10 mouse cellular contexts compared by ENCODE assay signal in the genomic region with DNA sequence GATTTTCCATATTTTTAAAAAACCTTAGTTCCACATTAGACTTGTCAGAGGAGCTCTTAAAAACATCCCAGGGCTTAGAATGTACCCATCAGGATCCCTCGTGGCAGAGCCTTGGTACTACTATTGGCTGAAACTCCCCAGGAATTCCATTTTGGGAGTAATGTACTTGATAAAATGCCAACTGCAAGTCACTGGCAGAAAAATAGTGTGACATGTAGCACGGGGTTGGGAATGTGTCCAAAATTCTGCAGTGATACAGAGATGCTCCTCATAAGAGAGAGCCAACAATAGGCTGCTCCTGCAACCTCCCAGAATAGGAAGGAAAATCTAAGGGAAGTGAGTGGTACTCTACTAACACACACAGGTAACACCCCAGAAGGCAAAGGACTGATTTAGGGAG.
DNase-seq lines count a peak whose midpoint lies in the region; ATAC-seq lines count a peak whose summit lies in the region.
"Had no signal": no experiment of that assay in that cellular context is flagged by ENCODE, and none has a peak within 500 bp of the region (broad histone marks: within the 10 kb centered on the region; RNA-seq: fewer than 3 reads in every experiment).

No protein-coding gene starts in this region.

- peak; percentile 19 for DNase-seq in kidney, adult 9 months
- DNase-seq in cerebellum, adult 11-12 months = peak; percentile 13
- DNase-seq in cerebellum, postnatal 25 days = peak; percentile 49 to 67
- peak; percentile 10 to 21 for DNase-seq in layer of hippocampus, postnatal 10 days (ENCODE audit: low spot score in 2 of 2)
- no peak for DNase-seq in spleen, adult 18-20 months
- DNase-seq: liver, embryonic 13.5 days; thymus, postnatal 25 days had no signal

- no peaks in the 10 kb centered on the region for H3K36me3 ChIP-seq in kidney, embryonic 14.5 days (ENCODE audit: control insufficient read depth, insufficient read depth, low read length)
- no peaks in the 10 kb centered on the region for H3K36me3 ChIP-seq in hindbrain, embryonic 16.5 days (ENCODE audit: control insufficient read depth, insufficient read depth, low read length)
- H3K36me3 ChIP-seq: intestine, embryonic 15.5 days; liver, embryonic 13.5 days had no signal

- H3K27me3 ChIP-seq in kidney, embryonic 14.5 days (ENCODE audit: control insufficient read depth, insufficient read depth, low read length) = no peaks in the 10 kb centered on the region
- no peaks in the 10 kb centered on the region for H3K27me3 ChIP-seq in hindbrain, embryonic 16.5 days (replicated peaks; ENCODE audit: control insufficient read depth, insufficient read depth, low read length)
- H3K27me3 ChIP-seq: intestine, embryonic 15.5 days; liver, embryonic 13.5 days had no signal

- ATAC-seq in kidney, embryonic 14.5 days (ENCODE audit: low FRiP score, low TSS enrichment) = no peak
- ATAC-seq in hindbrain, embryonic 16.5 days = no peak
- ATAC-seq: intestine, embryonic 15.5 days had no signal

- no peak overlapping the region for H3K9ac ChIP-seq in kidney, embryonic 14.5 days (ENCODE audit: low read depth, low read length)
- no peak overlapping the region for H3K9ac ChIP-seq in hindbrain, embryonic 16.5 days (ENCODE audit: low read depth, low read length)
- H3K9ac ChIP-seq: intestine, embryonic 15.5 days; liver, embryonic 13.5 days had no signal

- 75% methylated on average over 2 of the region's 2 CpGs for WGBS in kidney, embryonic 14.5 days
- 50% methylated on average over 2 of the region's 2 CpGs for WGBS in hindbrain, embryonic 16.5 days

- no peak overlapping the region for H3K27ac ChIP-seq in kidney, embryonic 14.5 days (ENCODE audit: low read depth, low read length)
- H3K27ac ChIP-seq in hindbrain, embryonic 16.5 days (ENCODE audit: low read depth, low read length) = no peak overlapping the region
- H3K27ac ChIP-seq: intestine, embryonic 15.5 days; liver, embryonic 13.5 days had no signal

- no peaks in the 10 kb centered on the region for H3K9me3 ChIP-seq in kidney, embryonic 14.5 days (ENCODE audit: control insufficient read depth, low read length)
- H3K9me3 ChIP-seq in hindbrain, embryonic 16.5 days (ENCODE audit: control insufficient read depth, low read length) = no peaks in the 10 kb centered on the region
- H3K9me3 ChIP-seq: intestine, embryonic 15.5 days; liver, embryonic 13.5 days had no signal

- no peaks in the 10 kb centered on the region for H3K4me1 ChIP-seq in kidney, embryonic 14.5 days (ENCODE audit: control insufficient read depth, insufficient read depth, low read length)
- H3K4me1 ChIP-seq in hindbrain, embryonic 16.5 days (ENCODE audit: control insufficient read depth, insufficient read depth, low read depth, low read length) = no peaks in the 10 kb centered on the region
- H3K4me1 ChIP-seq: intestine, embryonic 15.5 days; liver, embryonic 13.5 days had no signal

- no peak overlapping the region for H3K4me2 ChIP-seq in kidney, embryonic 14.5 days (replicated peaks; ENCODE audit: low read depth, low read length)
- no peak overlapping the region for H3K4me2 ChIP-seq in hindbrain, embryonic 16.5 days (ENCODE audit: low read length)
- H3K4me2 ChIP-seq: intestine, embryonic 15.5 days; liver, embryonic 13.5 days had no signal

- H3K4me3 ChIP-seq in kidney, embryonic 14.5 days (ENCODE audit: low read length) = no peak overlapping the region
- H3K4me3 ChIP-seq in hindbrain, embryonic 16.5 days (ENCODE audit: low read length) = no peak overlapping the region
- H3K4me3 ChIP-seq: intestine, embryonic 15.5 days; liver, embryonic 13.5 days had no signal

Comparison
In these comparisons a context has a peak if more than half of its experiments do, and no peak if none do; other contexts are left out.
1. DNase-seq: peak in kidney, adult 9 months (single experiment), cerebellum, adult 11-12 months (single experiment), cerebellum, postnatal 25 days (2 of 2) and layer of hippocampus, postnatal 10 days (2 of 2); none in spleen, adult 18-20 months (0 of 2).